Mouse (Mus musculus): ENCODE measurements at regions not wholly inside any gene's neighbourhood (a gene's known extent, or its start where the extent isn't known, plus 50 kb on each side); places are given as distances from the start of the nearest gene placed in this dataset.

GRCm38 (mm10) chr12:54282281-54282921 lies 78.7 kb upstream of the Egln3 start:
- no peak overlapping the region for H3K27ac ChIP-seq
- TF ChIP-seq CTCF (conservative IDR thresholded peaks at IDR 0.05), result no peak

GRCm38 (mm10) chr12:54280457-54280856 lies 76.8 kb upstream of the Egln3 start:
- TF ChIP-seq CTCF (conservative IDR thresholded peaks at IDR 0.05), result no peak
- no peak overlapping the region for H3K4me3 ChIP-seq

More at GRCm38 (mm10) chr12:54282281-54282921, 78.7 kb upstream of the Egln3 start:
- no peak for DNase-seq (ENCODE audit: low spot score in 2 of 2)
- H3K4me3 ChIP-seq, result no peak overlapping the region

GRCm38 (mm10) chr12:54280001-54280400 lies 76.3 kb upstream of the Egln3 start:
- TF ChIP-seq CTCF (conservative IDR thresholded peaks at IDR 0.05), result no peak
- H3K27ac ChIP-seq, result no peak overlapping the region
- H3K4me3 ChIP-seq, result no peak overlapping the region
- DNase-seq (ENCODE audit: low spot score in 2 of 2), result no peak

More at GRCm38 (mm10) chr12:54280457-54280856, 76.8 kb upstream of the Egln3 start:
- no peak for DNase-seq (ENCODE audit: low spot score in 2 of 2)
- no peak overlapping the region for H3K27ac ChIP-seq

DNA sequence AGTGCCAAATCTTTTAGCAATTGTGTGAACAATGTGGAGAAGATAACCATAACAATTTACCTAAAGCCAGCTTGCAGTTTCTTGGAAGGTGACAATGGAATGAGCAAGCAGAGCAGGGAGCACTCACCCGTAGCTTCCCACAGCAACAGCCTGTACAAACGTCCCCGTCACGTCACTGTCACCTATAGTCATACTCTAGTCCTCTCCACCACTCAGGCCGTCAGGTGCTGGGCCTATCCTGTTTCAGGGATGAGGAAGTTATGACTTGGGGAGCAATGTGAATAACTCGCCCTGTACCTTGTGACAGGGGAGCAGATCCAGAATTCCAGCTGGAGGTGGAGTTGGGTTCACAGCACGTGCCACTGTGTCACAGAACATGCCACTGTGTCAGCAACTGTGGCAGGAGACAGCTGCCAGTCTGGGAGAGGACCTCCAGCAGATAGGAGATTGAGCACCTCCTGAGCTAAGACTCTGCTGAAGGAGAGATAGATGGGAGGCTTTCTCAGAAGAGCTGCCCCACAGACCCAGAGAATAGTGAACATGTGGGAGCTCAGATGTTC lies 73.4 kb upstream of the Egln3 start:
- TF ChIP-seq CTCF (conservative IDR thresholded peaks at IDR 0.05), result no peak
- no peak for DNase-seq (ENCODE audit: low spot score in 2 of 2)
- Histone ChIP-seq H3K27ac (no peak overlapping the region), H3K4me3 (no peak overlapping the region)

GRCm38 (mm10) chr12:54273506-54273905 lies 69.8 kb upstream of the Egln3 start:
- no peak for DNase-seq (ENCODE audit: low spot score in 2 of 2)
- no peak overlapping the region for H3K4me3 ChIP-seq
- no peak for TF ChIP-seq CTCF (conservative IDR thresholded peaks at IDR 0.05)

GRCm38 (mm10) chr12:54272696-54273095 lies 69.0 kb upstream of the Egln3 start:
- H3K4me3 ChIP-seq, result no peak overlapping the region
- H3K27ac ChIP-seq, result no peak overlapping the region
- no peak for DNase-seq (ENCODE audit: low spot score in 2 of 2)
- no peak for TF ChIP-seq CTCF (conservative IDR thresholded peaks at IDR 0.05)

More at GRCm38 (mm10) chr12:54273506-54273905, 69.8 kb upstream of the Egln3 start:
- no peak overlapping the region for H3K27ac ChIP-seq

DNA sequence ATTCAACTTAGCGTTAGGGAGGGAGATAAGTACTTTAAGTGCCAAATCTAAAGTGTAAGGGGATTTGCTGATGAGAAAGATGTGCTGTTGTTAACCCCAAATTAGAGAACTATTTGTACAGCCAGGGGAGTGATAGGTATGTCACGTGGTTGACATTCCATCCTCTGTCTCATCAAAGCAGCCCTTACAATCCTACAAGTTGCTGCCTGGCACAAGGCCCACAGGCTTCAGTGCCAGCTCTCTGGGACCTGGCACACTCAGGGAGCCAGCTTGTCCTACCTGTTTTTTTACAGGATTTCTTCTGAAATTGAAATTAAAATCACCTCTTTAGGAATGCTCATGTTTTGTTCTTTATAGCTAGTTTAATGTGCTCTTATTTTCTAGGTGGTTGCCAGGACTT lies 68.6 kb upstream of the Egln3 start:
- no peak for TF ChIP-seq CTCF (conservative IDR thresholded peaks at IDR 0.05)
- H3K27ac ChIP-seq, result no peak overlapping the region
- no peak overlapping the region for H3K4me3 ChIP-seq
- DNase-seq (ENCODE audit: low spot score in 2 of 2), result no peak

DNA sequence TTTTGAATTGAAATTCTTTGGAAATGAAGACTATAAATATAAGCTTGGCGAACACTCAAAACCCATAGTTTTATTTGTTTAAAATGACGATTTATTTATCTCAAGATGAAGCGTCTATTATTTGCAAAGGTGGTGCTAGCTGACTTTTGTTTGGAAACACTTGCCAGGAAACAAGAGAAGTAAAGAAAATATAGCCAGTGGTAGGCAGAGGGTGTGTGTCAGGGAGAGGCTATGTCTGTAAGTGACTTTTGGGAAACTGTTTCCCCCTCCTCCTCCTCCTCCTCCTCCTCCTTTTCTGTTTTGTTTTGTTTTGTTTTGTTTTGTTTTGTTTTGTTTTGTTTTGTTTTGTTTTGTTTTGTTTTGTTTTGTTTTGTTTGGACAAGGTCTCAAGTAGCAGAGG lies 62.2 kb upstream of the Egln3 start:
- Histone ChIP-seq H3K4me3 (no peak overlapping the region), H3K27ac (no peak overlapping the region)
- no peak for DNase-seq (ENCODE audit: low spot score in 2 of 2)
- no peak for TF ChIP-seq CTCF (conservative IDR thresholded peaks at IDR 0.05)

- peak; percentile 22 to 37 for DNase-seq (ENCODE audit: low spot score in 2 of 2)
- Histone ChIP-seq H3K4me3 (no peak overlapping the region), H3K27ac (no peak overlapping the region)
- no peak for TF ChIP-seq CTCF (conservative IDR thresholded peaks at IDR 0.05)
These were observed 61.5 kb upstream of the Egln3 start for GRCm38 (mm10) chr12:54264893-54265835.

- Histone ChIP-seq H3K4me3 (no peak overlapping the region), H3K27ac (no peak overlapping the region)
- DNase-seq (ENCODE audit: low spot score in 2 of 2), result no peak
- no peak for TF ChIP-seq CTCF (conservative IDR thresholded peaks at IDR 0.05)
These were observed 60.7 kb upstream of the Egln3 start for GRCm38 (mm10) chr12:54264418-54264733.

DNA sequence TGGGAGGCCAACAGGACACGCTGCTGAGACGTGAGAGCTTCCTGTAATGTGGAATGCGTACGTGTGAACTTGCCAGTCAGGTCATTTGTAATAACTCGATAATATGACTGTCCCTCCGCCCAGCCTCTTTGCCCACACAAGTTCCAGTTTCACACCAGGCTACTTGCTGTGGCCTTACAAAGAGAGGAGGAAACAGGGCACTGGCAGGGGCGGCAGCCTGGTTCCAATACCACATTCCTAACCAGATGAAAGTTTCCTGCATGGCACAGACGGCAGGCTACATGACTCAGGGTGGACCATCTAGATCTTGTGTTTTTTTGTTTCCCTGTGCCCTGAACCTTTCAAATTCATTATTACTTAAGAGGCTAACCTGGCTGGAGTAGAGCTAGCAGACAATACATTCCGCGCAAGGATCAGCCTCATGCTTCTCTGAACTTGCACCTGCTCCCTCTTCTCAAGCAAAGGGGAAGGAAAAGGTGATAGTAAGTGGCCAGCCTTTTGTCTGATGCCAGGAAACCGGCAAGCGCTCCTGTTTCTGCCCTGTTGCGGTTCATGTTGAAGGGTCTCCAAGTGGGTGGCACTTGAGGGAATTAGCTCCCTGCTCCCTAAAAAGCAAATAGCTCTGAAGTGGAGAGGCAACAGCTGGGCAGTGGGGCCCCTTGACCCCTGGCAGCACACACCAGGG lies 60.2 kb upstream of the Egln3 start:
- no peak overlapping the region for H3K4me3 ChIP-seq
- DNase-seq (ENCODE audit: low spot score in 2 of 2), result no peak
- no peak for TF ChIP-seq CTCF (conservative IDR thresholded peaks at IDR 0.05)
- H3K27ac ChIP-seq, result no peak overlapping the region

- TF ChIP-seq CTCF (conservative IDR thresholded peaks at IDR 0.05), result no peak
- no peak for DNase-seq (ENCODE audit: low spot score in 2 of 2)
- Histone ChIP-seq H3K27ac (no peak overlapping the region), H3K4me3 (no peak overlapping the region)
These were observed 58.8 kb upstream of the Egln3 start for GRCm38 (mm10) chr12:54262236-54263005.
